ENCODE assay signal across 11 mouse cellular contexts in genomic region chr7:29271687-29272465, GRCm38 (mm10). TPM values are rescaled to one million over a fixed set of nuclear protein-coding genes. Genes with fewer than 3 reads are reported as not detected.
DNase-seq lines count a peak whose midpoint lies in the region; TF ChIP-seq lines count a peak whose summit lies in the region.
"Had no signal": no experiment of that assay in that cellular context is flagged by ENCODE, and none has a peak within 500 bp of the region (broad histone marks: within the 10 kb centered on the region; RNA-seq: fewer than 3 reads in every experiment).

No protein-coding gene starts in this region.

- in situ Hi-C loops in ES-E14 (cut with MboI; ENCODE audit: low sequenced_read_pairs in 2 of 2, unreplicated experiment in 2 of 2) = no loop called here

- no peak overlapping the region for H3K4me3 ChIP-seq in ES-E14 (ENCODE audit: insufficient read depth in 1 of 2, low read depth in 1 of 2, low read length in 2 of 2, poor library complexity in 1 of 2, severe bottlenecking in 1 of 2)
- H3K4me3 ChIP-seq: midbrain, embryonic 12.5 days had no signal

- no peaks in the 10 kb centered on the region for H3K9me3 ChIP-seq in ES-E14 (ENCODE audit: control insufficient read depth, insufficient read depth, low read depth, low read length)
- H3K9me3 ChIP-seq: midbrain, embryonic 12.5 days had no signal

- H3K9ac ChIP-seq in ES-E14 (ENCODE audit: insufficient read depth, low read depth, low read length, poor library complexity, severe bottlenecking) = peak overlapping the region; percentile 31; the same call in 1 of the 2 replicates
- H3K9ac ChIP-seq: midbrain, embryonic 12.5 days had no signal

- peaks cover 5% of the 10 kb centered on the region; the same call in 1 of the 2 replicates for H3K36me3 ChIP-seq in ES-E14 (ENCODE audit: control insufficient read depth, insufficient read depth, low read length, poor library complexity, severe bottlenecking)
- H3K36me3 ChIP-seq: midbrain, embryonic 12.5 days had no signal

- H3K4me1 ChIP-seq in ES-E14 (ENCODE audit: control insufficient read depth in 2 of 2, insufficient read depth in 2 of 2, low read length in 2 of 2, poor library complexity in 1 of 2) = peaks cover 0 to 10% of the 10 kb centered on the region in 2 experiments; a peak in 1 of 4 replicates
- H3K4me1 ChIP-seq: midbrain, embryonic 12.5 days had no signal

- peak; percentile 64 for DNase-seq in kidney, adult 9 months
- DNase-seq in kidney, postnatal 4 days = no peak
- DNase-seq in ES-E14 (ENCODE audit: low read depth, low spot score) = no peak
- DNase-seq in brain, adult 2 months (ENCODE audit: low read depth, low spot score) = peak; percentile 90
- DNase-seq in kidney, postnatal 10 days = peak; percentile 42
- DNase-seq in spleen, adult 18-20 months = no peak
- DNase-seq in adrenal gland, postnatal 10 days = no peak
- DNase-seq in thymus, postnatal 36 days = no peak

- no peak overlapping the region for H3K27ac ChIP-seq in ES-E14 (ENCODE audit: insufficient read depth, low read depth, low read length, poor library complexity, severe bottlenecking)
- H3K27ac ChIP-seq: midbrain, embryonic 12.5 days had no signal

TF ChIP-seq in ES-E14, 5 proteins besides CTCF, POLR2A, EP300 and RAD21:
- TF ChIP-seq ZNF384 (IDR thresholded peaks at IDR 0.05; ENCODE audit: low read depth, low read length) = no peak
- no peak for TF ChIP-seq ZC3H11A (IDR thresholded peaks at IDR 0.05; ENCODE audit: borderline replicate concordance, low read depth, low read length)
- TF ChIP-seq CHD2 (IDR thresholded peaks at IDR 0.05; ENCODE audit: low read depth, low read length) = no peak
- TF ChIP-seq MAFK (IDR thresholded peaks at IDR 0.05; ENCODE audit: insufficient read depth, low read depth, low read length) = no peak
- TF ChIP-seq HCFC1 (IDR thresholded peaks at IDR 0.05; ENCODE audit: borderline replicate concordance, insufficient read depth, low read length) = no peak

RNA-seq across cellular contexts. Expression of gene Spint2, which starts 9.8 kb away (rescaled TPM):
- 202 and 424 TPM in 2 replicates for total RNA-seq in ES-E14 (2012; rRNA removed)
- 10 to 100 TPM; 33.2 to 36.6 TPM for total RNA-seq in adrenal gland, postnatal 10 days (2021)

RNA-seq across cellular contexts. Expression of gene Ppp1r14a, which starts 17.2 kb away (rescaled TPM):
- 10.6 and 11.2 TPM in 2 replicates for total RNA-seq in ES-E14 (2012; rRNA removed)
- 10 to 100 TPM; 13.8 to 14.3 TPM for total RNA-seq in adrenal gland, postnatal 10 days (2021)
- total RNA-seq: hematopoietic stem cell, adult 5-6 weeks had no signal

RNA-seq across cellular contexts. Expression of gene 2200002D01Rik, which starts 23.6 kb away (rescaled TPM):
- 19.9 and 20.0 TPM in 2 replicates for total RNA-seq in ES-E14 (2012; rRNA removed)
- 1 to 10 TPM; 2.0 to 2.4 TPM for total RNA-seq in adrenal gland, postnatal 10 days (2021)
- total RNA-seq: left cerebral cortex, adult 8-10 months had no signal

RNA-seq across cellular contexts. Expression of gene Dpf1, which starts 31.9 kb away (rescaled TPM):
- 18.0 and 20.0 TPM in 2 replicates for total RNA-seq in ES-E14 (2012; rRNA removed)
- 1 to 10 TPM; 1.4 to 2.6 TPM for total RNA-seq in adrenal gland, postnatal 10 days (2021)

RNA-seq across cellular contexts. Expression of gene Yif1b, which starts 33.7 kb away (rescaled TPM):
- total RNA-seq in ES-E14 (2012; rRNA removed) = 201 and 296 TPM in 2 replicates
- 10 to 100 TPM; 77.2 to 81.7 TPM for total RNA-seq in adrenal gland, postnatal 10 days (2021)

Comparison
In these comparisons a context has a peak if more than half of its experiments do, and no peak if none do; other contexts are left out.
1. DNase-seq: peak in kidney, adult 9 months (single experiment), brain, adult 2 months (single experiment) and kidney, postnatal 10 days (single experiment); none in kidney, postnatal 4 days (0 of 2), ES-E14 (single experiment), spleen, adult 18-20 months (0 of 2), adrenal gland, postnatal 10 days (single experiment) and thymus, postnatal 36 days (0 of 2).